Mouse (Mus musculus) ovary, adult 10 weeks (tissue): ENCODE results near the gene Pard6b. TPM values are rescaled to one million over a fixed set of nuclear protein-coding genes. Genes with fewer than 3 reads are reported as not detected.

Experiments used
- polyA plus RNA-seq: library from polyadenylated mRNA; stranded (reverse); fragments of 350-450 nt; fragmentation: Illumina TruSeq; extraction: RNeasy Lipid Tissue Mini Kit (QIAGEN cat#74804); gene quantifications from one replicate; pipeline ENCODE4 v1.2.3, GENCODE M21; 2014

Gene Pard6b
- 4.5 TPM for polyA plus RNA-seq

GRCm38 (mm10) chr2:168080431-168081246 lies at the start of gene Pard6b:
Pard6b (plus strand) TSS chr2:168081004.

Other genes starting within 250 kb of the Pard6b start
- gene Ptpn1, start 148.9 kb upstream of the Pard6b start, polyA plus RNA-seq = 44.7 TPM
- gene Ripor3, start 70.4 kb upstream of the Pard6b start, polyA plus RNA-seq = not detected
- gene Adnp, start 126.1 kb downstream of the Pard6b start, polyA plus RNA-seq = 51.3 TPM
- gene Gm20716, start 149.4 kb downstream of the Pard6b start, polyA plus RNA-seq = 179 TPM
- gene Dpm1, start 149.6 kb downstream of the Pard6b start, polyA plus RNA-seq = 114 TPM
- gene Mocs3, start 149.6 kb downstream of the Pard6b start, polyA plus RNA-seq = 2.6 TPM
- 1.7 TPM for gene Kcng1, start 200.7 kb downstream of the Pard6b start, polyA plus RNA-seq